Mouse (Mus musculus): ENCODE results near the gene Cetn4. TPM values are rescaled to one million over a fixed set of nuclear protein-coding genes. Genes with fewer than 3 reads are reported as not detected.

Gene Cetn4
- total RNA-seq, 2 experiments from 2014 or later, result 9.4 to 11.2 TPM

DNA sequence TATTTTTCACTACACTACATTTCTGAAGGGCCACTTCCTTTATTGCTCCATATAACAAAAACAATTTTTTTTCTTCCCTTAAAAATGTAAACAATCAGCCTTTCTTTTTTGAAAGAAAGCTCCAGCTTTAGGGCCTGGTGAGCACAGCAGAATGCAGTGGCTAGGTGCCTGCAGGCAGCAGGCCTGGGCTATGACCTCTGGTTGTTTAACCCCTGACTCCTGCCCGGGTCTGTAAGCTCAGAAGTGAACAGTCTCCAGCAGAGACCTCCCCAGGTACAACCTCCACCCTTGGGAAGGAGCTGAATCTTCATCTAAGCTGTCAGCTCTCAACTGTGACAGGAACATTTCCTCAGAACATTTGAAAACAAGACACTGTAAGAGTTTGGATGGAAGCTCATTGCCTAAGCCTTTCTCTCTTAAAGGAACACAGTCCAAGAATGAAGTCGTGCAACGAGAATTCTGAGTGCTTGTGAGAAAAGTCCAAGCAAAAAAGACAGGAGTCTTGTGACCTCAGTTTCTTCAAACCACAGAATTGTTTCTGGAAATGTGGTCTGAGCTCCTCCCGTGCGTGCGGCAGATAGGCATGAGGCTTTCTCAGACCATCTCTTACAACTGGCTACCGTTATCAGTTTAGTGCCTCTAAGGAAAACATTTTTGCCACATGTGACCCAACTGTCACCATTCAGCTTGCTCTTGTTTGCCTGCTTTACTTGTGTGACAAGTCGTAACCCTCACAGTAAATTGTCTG lies 8.9 kb downstream of the Cetn4 start:
- DNase-seq (ENCODE audit: extremely low spot score in 1 of 2, low spot score in 1 of 2), result no peak

DNA sequence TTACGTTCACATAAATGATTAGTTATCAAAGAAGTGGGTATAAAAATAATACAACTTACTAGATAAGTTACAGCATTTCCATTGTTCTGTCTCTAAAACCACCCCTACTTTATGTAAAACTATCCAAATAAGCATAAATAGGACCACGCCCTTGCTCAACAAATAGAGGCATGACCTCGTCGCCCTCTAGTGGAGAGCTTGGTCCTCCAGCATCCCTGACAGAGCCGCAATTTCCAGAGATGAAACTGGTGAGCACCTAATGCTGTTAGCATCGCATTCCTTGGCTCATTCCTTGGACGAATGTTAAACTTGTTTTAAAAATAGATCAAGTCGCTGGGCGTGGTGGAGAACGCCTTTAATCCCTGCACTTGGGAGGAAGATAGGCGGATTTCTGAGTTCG lies 9.8 kb downstream of the Cetn4 start:
- DNase-seq (ENCODE audit: extremely low spot score in 1 of 2, low spot score in 1 of 2), result peak in 1 of 2 experiments; percentile 52

DNA sequence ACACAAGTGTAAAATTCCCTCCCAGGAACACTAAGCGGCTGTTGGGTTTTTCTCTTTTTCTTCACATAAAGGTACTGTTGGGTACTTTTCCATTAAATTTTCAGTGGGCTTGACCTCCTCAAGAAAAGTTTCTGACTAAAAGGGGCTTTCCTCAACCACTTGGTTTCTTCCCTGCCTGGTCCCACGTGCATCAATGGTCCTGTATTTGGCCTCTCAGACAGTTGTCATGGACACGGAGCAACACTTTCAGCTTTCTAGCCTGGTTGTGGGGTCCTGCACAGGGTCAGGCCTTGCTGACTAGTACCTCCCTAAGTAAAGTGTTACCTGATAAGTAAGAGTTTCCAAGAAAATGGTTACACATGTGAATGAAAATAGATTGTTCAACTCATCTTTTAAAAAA lies 13.0 kb downstream of the Cetn4 start:
- DNase-seq (ENCODE audit: extremely low spot score in 1 of 2, low spot score in 1 of 2), result no peak

DNA sequence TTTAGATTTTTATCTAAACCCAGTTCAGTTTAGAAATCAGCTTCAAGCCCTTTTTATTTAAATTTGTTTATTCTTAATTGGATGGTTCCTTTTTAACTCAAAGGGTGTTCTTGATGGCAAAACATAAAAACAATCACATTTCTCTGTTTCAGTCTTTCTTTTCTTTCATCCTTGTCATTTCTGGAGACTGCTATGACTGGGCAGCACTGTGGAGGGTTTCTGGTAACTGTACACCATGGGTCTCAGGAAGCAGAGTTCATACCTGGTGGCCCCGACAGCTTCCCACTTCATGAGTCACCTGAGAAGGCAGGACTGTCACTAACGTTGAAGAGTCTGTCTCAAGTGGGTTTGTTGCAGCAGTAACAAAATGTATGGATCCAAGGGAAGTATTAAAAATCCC lies 19.9 kb downstream of the Cetn4 start:
- no peak for DNase-seq (ENCODE audit: extremely low spot score in 1 of 2, low spot score in 1 of 2)

DNA sequence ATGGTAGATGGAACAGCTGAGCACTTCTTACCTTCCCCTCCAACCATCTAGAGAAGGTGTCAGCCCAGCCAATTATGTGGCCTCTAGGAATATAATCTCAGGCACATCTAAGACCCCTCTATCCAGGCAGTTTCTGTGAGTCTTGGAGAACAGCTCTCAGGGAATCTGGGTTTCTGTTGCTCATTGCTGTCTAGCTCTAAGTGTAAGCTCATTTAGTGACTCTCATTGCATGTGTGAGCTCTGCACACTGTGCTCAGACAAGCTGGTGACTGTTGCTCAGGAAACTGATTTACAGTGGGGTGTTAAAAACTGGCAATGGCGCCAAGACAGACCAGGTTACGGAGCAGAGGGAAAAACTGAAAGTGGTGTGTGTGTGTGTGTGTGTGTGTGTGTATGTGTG lies 20.6 kb downstream of the Cetn4 start:
- DNase-seq (ENCODE audit: extremely low spot score in 1 of 2, low spot score in 1 of 2), result no peak

DNA sequence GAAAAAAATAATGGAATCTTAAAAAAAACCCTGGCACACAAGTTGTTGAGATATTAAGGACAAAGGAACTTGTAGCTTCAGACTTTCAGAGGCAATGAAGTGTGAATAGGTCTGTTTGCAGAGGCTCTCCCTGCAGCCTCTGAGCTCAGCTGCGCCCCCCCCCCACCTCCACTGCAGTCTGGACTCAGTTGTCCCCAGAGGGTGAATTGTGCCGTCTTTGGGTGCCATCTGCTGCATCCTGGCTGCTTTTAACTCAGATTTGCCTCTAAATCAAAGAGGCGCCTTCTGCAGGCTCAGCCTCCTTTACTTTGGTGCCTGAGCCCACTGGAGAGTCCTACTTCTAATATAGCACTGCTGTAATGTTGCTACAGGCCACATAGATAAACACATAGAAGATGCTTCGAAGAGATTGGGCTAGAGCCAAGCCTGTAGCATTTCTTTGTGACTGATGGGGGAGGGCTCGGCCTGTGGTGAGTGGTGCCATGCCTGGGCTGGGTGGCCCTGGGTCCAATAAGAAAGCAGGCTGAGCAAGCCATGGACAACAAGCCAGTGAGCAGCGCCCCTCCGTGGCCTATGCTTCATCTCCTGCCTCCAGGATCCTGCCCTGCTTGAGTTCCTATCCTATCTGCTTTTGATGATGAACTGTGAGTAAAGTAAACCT lies 21.5 kb downstream of the Cetn4 start:
- no peak for DNase-seq (ENCODE audit: extremely low spot score in 1 of 2, low spot score in 1 of 2)

DNA sequence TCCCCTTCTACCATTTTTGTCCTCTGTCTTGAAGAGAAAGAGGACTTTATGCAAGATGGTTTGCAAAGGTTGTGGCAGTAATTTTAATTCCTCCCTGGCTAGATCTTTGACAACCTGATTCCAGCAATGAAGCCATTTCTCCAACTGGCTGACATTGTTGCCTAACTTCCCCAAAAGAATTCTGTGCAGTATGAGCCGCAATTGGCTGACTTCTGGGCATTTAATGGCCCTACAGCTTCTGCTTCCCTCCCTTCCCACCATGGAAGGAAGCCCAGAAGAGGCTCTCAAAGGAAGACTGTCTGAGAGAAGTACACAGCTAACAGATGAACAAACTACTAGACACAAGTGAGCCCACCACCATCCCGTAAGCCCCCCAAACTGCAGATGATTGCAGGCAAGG lies 23.3 kb downstream of the Cetn4 start:
- DNase-seq (ENCODE audit: extremely low spot score in 1 of 2, low spot score in 1 of 2), result no peak

DNA sequence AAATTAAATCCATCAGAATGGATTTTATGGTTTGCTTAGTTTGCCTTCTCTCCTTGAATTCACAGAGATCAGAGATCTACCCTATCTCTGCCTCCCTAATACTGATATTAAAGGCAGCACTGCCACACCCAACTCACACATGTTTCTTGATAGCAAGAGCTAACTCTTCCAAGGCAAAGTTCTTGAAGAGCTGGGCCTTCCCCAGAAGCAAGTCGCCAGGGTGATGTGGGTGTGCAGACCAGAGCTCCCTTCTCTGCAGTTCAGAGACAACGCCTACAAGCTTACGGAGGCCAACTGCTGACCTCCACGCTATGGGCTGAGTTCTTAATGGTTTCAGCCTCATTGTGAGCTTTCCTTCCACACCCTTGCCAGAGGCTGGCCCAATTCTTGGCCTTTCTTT lies 29.3 kb downstream of the Cetn4 start:
- no peak for DNase-seq (ENCODE audit: extremely low spot score in 1 of 2, low spot score in 1 of 2)

DNA sequence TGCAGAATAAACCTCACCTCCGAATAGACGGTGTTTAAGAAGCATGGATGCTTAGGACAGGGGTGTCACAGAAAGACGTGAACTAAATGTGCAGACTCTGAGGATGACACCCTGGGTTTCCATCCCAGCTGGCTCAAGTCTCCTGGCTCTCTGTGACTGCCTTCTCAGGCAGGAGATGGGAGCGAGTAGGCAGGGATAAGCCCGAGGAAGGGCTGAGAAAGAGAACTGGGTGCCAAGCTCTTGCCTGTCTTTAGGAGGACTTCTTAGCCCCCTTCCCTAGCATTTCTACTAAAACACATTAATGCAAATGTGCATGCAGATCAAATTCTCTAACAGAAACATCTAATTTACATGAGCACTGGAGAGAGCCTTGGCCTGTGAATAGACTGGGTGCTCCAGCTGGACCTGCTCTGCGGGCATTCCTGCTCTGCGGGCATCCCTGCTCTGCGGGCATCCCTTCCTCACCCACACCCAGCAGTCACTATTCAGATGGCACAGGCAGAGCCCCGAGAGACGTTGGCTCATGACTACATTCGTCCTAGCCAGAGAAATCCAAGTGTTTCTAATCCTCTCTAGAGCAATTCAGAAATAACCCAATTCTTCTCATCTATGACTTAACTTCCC lies 30.1 kb downstream of the Cetn4 start:
- no peak for DNase-seq (ENCODE audit: extremely low spot score in 1 of 2, low spot score in 1 of 2)

DNA sequence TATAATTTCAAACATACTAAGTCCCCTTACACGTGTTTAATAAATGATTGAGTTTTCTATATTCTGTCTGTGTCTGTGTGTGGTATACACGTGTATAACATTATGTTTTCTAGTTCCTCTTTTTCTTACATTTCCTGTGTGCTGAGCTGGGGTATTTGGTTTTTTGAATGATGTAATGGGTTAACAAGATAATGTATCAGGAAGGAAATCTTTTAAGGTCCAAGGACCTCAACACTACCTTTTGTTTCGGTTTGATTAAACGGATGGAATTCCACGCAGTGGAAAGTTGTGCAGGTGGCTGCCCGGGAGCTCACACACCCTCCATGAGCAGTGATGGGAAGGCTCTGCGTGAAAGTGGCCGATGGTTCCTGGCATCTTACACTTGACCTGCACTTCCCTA lies 31.6 kb downstream of the Cetn4 start:
- no peak for DNase-seq (ENCODE audit: extremely low spot score in 1 of 2, low spot score in 1 of 2)

DNA sequence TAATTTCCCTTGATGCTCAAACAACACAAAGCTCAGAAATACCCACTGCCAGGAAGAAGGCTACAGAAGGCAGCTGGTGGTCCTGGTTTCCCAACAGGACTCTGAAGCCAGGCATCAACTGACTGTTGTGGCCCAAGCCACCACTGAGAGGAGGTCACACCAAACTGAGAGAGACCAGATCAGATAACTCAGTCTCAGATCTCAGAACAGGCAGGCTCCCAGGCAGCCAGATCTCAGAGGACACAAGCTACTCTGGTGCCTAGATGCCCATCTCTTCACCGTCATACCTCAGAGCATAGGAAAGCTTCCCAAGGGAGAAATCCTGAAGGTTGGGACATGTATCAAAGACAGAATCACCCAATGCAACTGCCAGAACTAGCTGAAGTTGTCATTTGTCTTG lies 32.3 kb downstream of the Cetn4 start:
- no peak for DNase-seq (ENCODE audit: extremely low spot score in 1 of 2, low spot score in 1 of 2)

DNA sequence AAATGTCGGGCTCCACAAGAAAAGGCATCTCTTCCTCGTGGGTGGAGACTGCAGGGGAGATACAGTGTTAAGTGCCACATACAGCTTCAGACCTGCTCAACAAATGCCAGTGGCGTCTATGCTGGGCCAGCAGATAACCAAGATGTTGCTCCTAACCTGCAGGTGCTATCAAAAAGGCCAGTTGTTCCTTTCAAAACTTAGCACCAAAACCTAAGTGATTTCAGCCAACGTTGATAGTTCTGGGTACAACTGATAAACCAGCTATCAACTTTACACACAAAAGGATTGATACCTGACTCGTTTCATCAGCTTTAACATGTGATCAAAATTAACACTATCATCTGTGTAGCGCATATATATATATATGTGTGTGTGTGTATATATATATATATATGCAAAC lies 37.8 kb downstream of the Cetn4 start:
- no peak for DNase-seq (ENCODE audit: extremely low spot score in 1 of 2, low spot score in 1 of 2)

DNA sequence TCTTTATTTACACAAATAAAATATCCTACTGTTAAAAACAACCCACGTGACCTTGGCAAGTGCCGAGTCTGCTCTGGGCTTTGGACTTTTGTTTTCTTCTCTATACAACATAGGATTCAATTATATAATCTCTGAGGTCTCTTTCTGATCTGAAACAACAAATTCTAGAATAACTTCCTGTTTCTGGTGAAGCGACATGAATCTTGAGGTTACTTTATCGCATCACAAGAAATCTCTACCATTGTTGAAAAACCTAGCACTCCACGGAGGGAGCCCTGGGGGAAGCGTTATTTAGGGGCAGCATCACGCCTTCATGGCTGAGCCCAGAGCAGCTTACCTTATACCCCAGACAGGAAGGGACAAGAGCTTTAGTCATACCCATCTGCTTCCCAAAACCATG lies 39.4 kb downstream of the Cetn4 start:
- no peak for DNase-seq (ENCODE audit: extremely low spot score in 1 of 2, low spot score in 1 of 2)

DNA sequence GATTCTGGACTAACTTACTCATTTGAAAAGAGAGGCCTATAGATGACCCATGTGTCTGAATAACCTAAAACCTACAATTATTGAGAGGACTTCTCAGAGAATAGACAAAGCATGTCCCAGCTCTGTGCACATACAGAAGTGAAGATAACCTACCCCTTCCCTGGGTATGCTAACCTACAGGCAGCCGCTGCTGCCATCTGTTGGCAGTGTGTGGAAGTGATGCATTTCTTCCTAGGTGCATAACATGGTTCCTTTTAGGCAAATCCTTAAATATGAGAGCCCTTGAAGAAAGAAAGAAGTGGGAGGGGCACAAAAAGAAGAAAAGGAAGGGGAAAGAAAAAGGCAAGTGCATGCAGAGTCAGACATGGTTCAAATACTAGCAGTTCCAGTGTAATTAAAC lies 41.3 kb downstream of the Cetn4 start:
- DNase-seq (ENCODE audit: extremely low spot score in 1 of 2, low spot score in 1 of 2), result peak; percentile 32 to 67

DNA sequence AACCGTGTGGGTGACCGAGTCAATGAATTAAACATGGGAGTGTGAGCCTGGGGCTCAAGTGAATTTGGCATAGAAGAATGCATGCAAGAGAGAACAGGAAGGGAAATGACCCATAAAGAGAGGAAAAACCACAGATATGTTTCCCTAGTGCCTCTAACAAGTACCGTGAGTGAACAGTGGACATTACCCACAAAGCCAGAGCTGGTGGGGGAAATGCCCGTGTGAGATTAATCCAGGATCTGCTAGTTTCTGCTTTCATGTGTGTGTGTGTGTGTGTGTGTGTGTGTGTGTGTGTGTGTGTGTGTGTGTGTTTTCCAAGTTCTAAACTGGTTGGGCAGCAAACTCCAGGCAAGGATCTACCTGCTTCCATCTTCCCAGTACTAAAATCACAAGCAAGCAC lies 42.6 kb downstream of the Cetn4 start:
- DNase-seq (ENCODE audit: extremely low spot score in 1 of 2, low spot score in 1 of 2), result no peak

DNA sequence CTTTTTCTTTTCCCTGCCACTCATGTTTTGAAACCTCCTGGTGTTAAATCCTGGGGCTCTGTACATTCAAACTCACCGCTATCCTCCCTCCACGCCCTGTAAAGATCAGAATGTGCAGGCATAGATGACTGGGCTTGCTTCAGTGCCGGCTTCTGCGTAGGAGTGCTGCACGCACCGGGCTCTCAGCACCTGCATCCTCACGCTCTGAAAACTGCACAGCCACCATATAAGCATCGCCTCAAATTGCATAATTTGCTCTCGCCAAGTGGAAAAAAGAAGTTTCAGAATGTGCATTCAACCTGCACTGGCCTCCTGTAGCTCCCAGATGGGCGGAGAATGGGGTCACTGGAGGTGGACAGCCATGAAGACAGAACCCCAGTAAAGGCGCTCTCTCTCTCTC lies 44.2 kb downstream of the Cetn4 start:
- no peak for DNase-seq (ENCODE audit: extremely low spot score in 1 of 2, low spot score in 1 of 2)

DNA sequence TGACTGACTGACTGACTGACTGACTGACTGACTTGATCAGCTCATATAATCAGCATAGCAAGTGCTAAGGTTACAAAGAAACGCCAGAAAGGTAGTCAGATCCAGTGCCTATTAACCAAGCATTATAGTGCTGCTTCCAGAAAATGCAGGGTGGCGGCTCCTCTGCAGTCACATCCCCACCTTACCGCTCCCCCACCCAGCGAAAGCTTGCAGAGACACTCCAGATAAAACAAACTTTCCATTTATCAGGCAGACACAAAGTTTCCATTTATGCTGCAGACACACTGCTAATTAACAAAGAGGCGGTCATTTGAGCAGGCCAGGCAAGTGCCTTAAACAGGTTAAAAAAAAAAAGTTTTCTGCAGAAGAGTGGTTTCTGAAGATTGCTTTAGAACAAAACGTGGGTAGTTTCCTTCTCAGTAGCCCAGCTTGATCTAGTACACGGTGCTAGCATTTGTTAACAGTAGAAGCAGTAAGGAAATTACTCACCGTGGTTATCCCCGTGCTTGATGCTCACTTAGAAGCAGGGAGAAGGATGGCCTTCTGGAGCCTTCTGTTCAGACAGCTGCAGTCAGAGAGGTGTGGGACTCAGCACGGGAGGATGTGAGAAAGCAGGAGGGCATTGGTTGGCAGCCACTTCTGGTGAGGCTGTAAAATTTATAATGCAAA lies 53.0 kb downstream of the Cetn4 start:
- peak; percentile 17 to 20 for DNase-seq (ENCODE audit: extremely low spot score in 1 of 2, low spot score in 1 of 2)

DNA sequence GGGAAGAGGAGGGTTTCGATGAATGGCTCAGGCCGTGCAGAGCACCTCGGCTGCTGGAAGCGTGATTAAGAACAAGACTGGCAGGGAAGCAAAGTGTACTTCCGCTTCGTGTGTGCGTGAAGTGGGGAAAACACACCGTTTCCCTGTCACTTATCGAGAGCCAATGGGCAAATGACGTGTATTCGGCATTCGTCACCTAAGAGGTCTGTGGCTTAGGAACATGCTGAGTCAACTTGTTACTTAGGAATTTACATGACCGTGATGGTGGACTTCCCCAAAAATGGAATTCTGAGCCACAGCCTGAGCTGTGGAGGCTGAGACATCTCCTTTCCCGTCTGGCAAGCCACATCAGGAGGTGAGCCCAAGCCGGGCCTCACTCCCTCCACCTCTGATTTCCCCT lies 54.7 kb downstream of the Cetn4 start:
- DNase-seq (ENCODE audit: extremely low spot score in 1 of 2, low spot score in 1 of 2), result no peak
